Mouse (Mus musculus): ENCODE data around the gene Polr1a.

DNA sequence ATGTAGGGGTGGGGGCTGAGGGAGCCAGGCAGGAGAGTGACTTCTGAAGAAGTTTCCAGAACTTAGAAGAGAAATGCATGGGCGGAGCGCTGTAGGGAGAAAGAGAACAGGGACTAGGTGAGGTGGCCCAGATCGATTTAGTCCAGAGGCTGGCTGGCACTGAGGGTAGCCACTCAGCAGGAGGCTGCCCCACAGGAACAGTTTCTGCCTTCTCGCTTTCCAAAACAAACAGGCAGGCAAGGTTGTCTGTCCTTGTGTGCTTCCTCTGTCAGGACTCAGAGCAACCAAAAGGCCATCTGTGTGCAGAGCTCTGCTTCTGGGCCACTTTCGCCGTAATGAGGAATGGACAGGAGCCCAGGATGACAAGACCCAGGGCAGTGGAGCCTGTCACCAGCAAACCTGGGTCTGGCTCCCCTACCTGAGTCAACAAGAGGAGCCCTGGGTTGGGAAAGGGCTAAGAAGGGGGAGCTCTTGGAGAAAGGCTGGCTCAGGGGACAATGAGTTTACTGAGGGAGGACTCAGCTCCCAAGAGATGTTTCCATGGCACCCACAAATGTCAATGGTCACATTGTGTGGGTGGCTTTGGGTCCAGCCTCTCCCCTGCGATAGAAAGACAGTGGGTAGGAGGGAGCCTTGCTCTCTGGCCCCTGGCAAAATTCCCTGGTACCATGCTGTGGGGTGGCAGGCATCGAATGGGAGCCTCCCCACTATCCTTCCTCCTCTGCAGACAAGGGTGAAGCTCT, 82.5 kb downstream of the Polr1a start:
- TF ChIP-seq MYC (IDR thresholded peaks at IDR 0.05; ENCODE audit: low read depth, low read length) (no peak), PAX5 (IDR thresholded peaks at IDR 0.05; ENCODE audit: low read length) (no peak), MAX (IDR thresholded peaks at IDR 0.05; ENCODE audit: low read length) (no peak), ZC3H11A (IDR thresholded peaks at IDR 0.05; ENCODE audit: low read depth, low read length) (no peak), NELFE (IDR thresholded peaks at IDR 0.05; ENCODE audit: low read depth, low read length) (no peak), TCF12 (IDR thresholded peaks at IDR 0.05; ENCODE audit: low read depth, low read length) (no peak), HCFC1 (IDR thresholded peaks at IDR 0.05; ENCODE audit: low read depth, low read length) (no peak), UBTF (IDR thresholded peaks at IDR 0.05; ENCODE audit: low read depth, low read length) (no peak), CTCF (conservative IDR thresholded peaks at IDR 0.05 in 1 of 2, IDR thresholded peaks at IDR 0.05 in 1 of 2; ENCODE audit: low read depth in 2 of 2, low read length in 2 of 2) (no peak), POLR2A (IDR thresholded peaks at IDR 0.05; ENCODE audit: low read depth, low read length) (no peak), MXI1 (IDR thresholded peaks at IDR 0.05; ENCODE audit: low read depth, low read length) (no peak), SIN3A (IDR thresholded peaks at IDR 0.05; ENCODE audit: low read length) (no peak), JUN (IDR thresholded peaks at IDR 0.05; ENCODE audit: insufficient read depth, low read depth, low read length) (no peak)
